In the genomic region with DNA sequence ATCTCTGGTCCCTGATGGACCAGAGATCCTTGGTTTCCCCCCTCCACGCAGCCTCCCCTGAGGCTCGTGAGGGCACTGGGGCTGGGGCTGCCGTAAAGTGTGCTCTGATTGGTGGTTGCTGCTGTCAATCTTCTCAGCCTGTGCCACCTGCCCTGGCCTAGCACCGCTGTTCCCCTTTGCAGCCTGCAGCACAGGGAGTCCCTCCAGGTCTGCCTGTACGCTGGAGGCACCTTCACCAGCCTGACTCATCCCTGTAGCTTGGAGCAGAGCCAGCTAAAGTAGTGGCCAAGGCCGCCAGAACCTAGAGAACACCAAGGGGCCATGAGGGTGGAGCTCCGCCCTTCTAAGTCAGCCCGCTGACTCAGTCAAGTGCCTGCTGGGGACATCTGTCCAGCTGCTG, we compare ENCODE assay signal across 10 mouse cellular contexts. TPM values are rescaled to one million over a fixed set of nuclear protein-coding genes. Genes with fewer than 3 reads are reported as not detected.
DNase-seq lines count a peak whose midpoint lies in the region; ATAC-seq and TF ChIP-seq lines count a peak whose summit lies in the region.
"Had no signal": no experiment of that assay in that cellular context is flagged by ENCODE, and none has a peak within 500 bp of the region (broad histone marks: within the 10 kb centered on the region; RNA-seq: fewer than 3 reads in every experiment).

No protein-coding gene starts in this region.

- H3K4me3 ChIP-seq in heart, embryonic 10.5 days = peak overlapping the region; percentile 36
- no peak overlapping the region for H3K4me3 ChIP-seq in intestine, postnatal 0 days (ENCODE audit: low read depth, low read length)
- H3K4me3 ChIP-seq: heart, adult 2 months had no signal

- DNase-seq in heart, embryonic 10.5 days (ENCODE audit: low spot score) = no peak
- no peak for DNase-seq in heart, adult 9 months (ENCODE audit: low spot score in 2 of 2)
- DNase-seq in 3T3-L1 (ENCODE audit: low read depth, low spot score) = peak; percentile 56
- DNase-seq in adrenal gland, postnatal 14 days = peak; percentile 91
- peak; percentile 66 for DNase-seq in testis, postnatal 10 days (ENCODE audit: low spot score)
- no peak for DNase-seq in left cerebral cortex, adult 11 months (ENCODE audit: low spot score)

- H3K36me3 ChIP-seq in heart, embryonic 10.5 days = no peaks in the 10 kb centered on the region
- H3K36me3 ChIP-seq in intestine, postnatal 0 days (ENCODE audit: control insufficient read depth, insufficient read depth) = no peaks in the 10 kb centered on the region

- H3K4me2 ChIP-seq in intestine, postnatal 0 days (replicated peaks; ENCODE audit: low read depth) = peak overlapping the region; percentile 44

- peaks cover 49% of the 10 kb centered on the region for H3K27me3 ChIP-seq in heart, embryonic 10.5 days (ENCODE audit: insufficient read depth, poor library complexity, severe bottlenecking)
- H3K27me3 ChIP-seq in intestine, postnatal 0 days (replicated peaks; ENCODE audit: control insufficient read depth, insufficient read depth, low read length) = no peaks in the 10 kb centered on the region

- WGBS in heart, embryonic 10.5 days = 20% methylated on average over 8 of the region's 8 CpGs
- WGBS in intestine, postnatal 0 days = 14% methylated on average over 8 of the region's 8 CpGs

- no peak for TF ChIP-seq CTCF in intestine, postnatal 0 days (IDR thresholded peaks at IDR 0.05; ENCODE audit: low read depth)

- no peak overlapping the region for H3K9ac ChIP-seq in intestine, postnatal 0 days (ENCODE audit: low read depth, low read length)

- ATAC-seq in intestine, postnatal 0 days = peak; percentile 91
- no peak for ATAC-seq in inflammation-experienced regulatory T-cells, adult 6 months

- no peaks in the 10 kb centered on the region for H3K9me3 ChIP-seq in heart, embryonic 10.5 days
- H3K9me3 ChIP-seq in intestine, postnatal 0 days (ENCODE audit: control insufficient read depth) = no peaks in the 10 kb centered on the region

- H3K27ac ChIP-seq in heart, embryonic 10.5 days = peak overlapping the region; percentile 30; the same call in 1 of the 2 replicates
- no peak overlapping the region for H3K27ac ChIP-seq in intestine, postnatal 0 days (ENCODE audit: low read depth, low read length)
- H3K27ac ChIP-seq: heart, adult 2 months had no signal

- H3K4me1 ChIP-seq in heart, embryonic 10.5 days = peaks cover 30% of the 10 kb centered on the region
- H3K4me1 ChIP-seq in intestine, postnatal 0 days (replicated peaks; ENCODE audit: control insufficient read depth, insufficient read depth, low read length) = no peaks in the 10 kb centered on the region

RNA-seq across cellular contexts. Expression of a gene that starts 7.7 kb away (rescaled TPM):
- 0.16 TPM in 2 replicates for polyA plus RNA-seq in heart, embryonic 10.5 days (2016; fragmentation: Nextera tagmentation; extraction: Ambion mirVana)
- not detected in 2 replicates for total RNA-seq in adrenal gland, postnatal 14 days (2021)
- 0.37 and 0.47 TPM in 2 replicates for polyA plus RNA-seq in intestine, postnatal 0 days (2015; fragmentation: Nextera tagmentation; extraction: Ambion mirVana)
- under 1 TPM in 2 of 3 experiments, not detected in 1; 0.28 to 0.36 TPM for polyA plus RNA-seq in inflammation-experienced regulatory T-cells, adult 6 months (2017; shearing (Covaris generic))
- total RNA-seq: heart, adult 2 months had no signal
- polyA plus RNA-seq: neural tube, embryonic 14.5 days had no signal

RNA-seq across cellular contexts. Expression of a gene that starts 27.4 kb away (rescaled TPM):
- 0.87 and 0.96 TPM in 2 replicates for polyA plus RNA-seq in heart, embryonic 10.5 days (2016; fragmentation: Nextera tagmentation; extraction: Ambion mirVana)
- total RNA-seq in adrenal gland, postnatal 14 days (2021) = not detected in 2 replicates
- polyA plus RNA-seq in intestine, postnatal 0 days (2015; fragmentation: Nextera tagmentation; extraction: Ambion mirVana) = 0.83 and 0.85 TPM in 2 replicates
- polyA plus RNA-seq in inflammation-experienced regulatory T-cells, adult 6 months (2017; shearing (Covaris generic)) = not detected
- polyA plus RNA-seq: heart, adult 2 months; neural tube, embryonic 14.5 days had no signal

Comparison
In these comparisons a context has a peak if more than half of its experiments do, and no peak if none do; other contexts are left out.
1. DNase-seq: peak in 3T3-L1 (single experiment), adrenal gland, postnatal 14 days (single experiment) and testis, postnatal 10 days (single experiment); none in heart, embryonic 10.5 days (single experiment), heart, adult 9 months (0 of 2) and left cerebral cortex, adult 11 months (single experiment).